In the genomic region with DNA sequence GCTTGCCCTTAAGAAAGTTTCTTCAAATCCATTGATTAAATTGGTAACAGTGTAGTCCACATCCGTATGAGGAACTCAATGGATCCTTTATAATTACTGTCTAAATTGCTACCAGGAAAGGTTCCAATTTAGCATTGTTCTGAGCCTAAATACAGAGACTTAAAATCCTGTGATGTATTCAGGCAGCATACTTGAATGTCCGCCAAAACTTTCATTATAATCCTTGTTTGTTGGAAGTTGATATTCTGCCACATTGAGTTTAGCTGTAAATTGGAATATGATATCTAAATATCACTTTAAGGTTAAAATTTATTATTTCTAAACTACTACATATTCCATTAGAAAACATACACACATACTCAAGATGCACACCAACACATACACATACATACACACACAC, we compare ENCODE assay signal across 26 mouse cellular contexts. TPM values are rescaled to one million over a fixed set of nuclear protein-coding genes. Genes with fewer than 3 reads are reported as not detected.
DNase-seq lines count a peak whose midpoint lies in the region; ATAC-seq and TF ChIP-seq lines count a peak whose summit lies in the region.
"Had no signal": no experiment of that assay in that cellular context is flagged by ENCODE, and none has a peak within 500 bp of the region (broad histone marks: within the 10 kb centered on the region; RNA-seq: fewer than 3 reads in every experiment).

No protein-coding gene starts in this region.

- H3K4me2 ChIP-seq in embryonic facial prominence, embryonic 13.5 days = no peak overlapping the region
- H3K4me2 ChIP-seq in limb, embryonic 14.5 days (replicated peaks; ENCODE audit: low read depth, low read length, severe bottlenecking) = no peak overlapping the region
- H3K4me2 ChIP-seq: embryonic facial prominence, embryonic 12.5 days; heart, embryonic 12.5 days; heart, embryonic 15.5 days; hindbrain, embryonic 13.5 days; intestine, embryonic 15.5 days had no signal

- ATAC-seq in embryonic facial prominence, embryonic 13.5 days (ENCODE audit: insufficient number of reproducible peaks, insufficient read depth, low FRiP score, low TSS enrichment, low read depth) = no peak
- no peak for ATAC-seq in limb, embryonic 14.5 days (ENCODE audit: low FRiP score, low read depth)
- ATAC-seq: forebrain, embryonic 16.5 days; hindbrain, embryonic 16.5 days; intestine, embryonic 15.5 days; Patski had no signal

- H3K9me3 ChIP-seq in embryonic facial prominence, embryonic 13.5 days = no peaks in the 10 kb centered on the region
- H3K9me3 ChIP-seq in embryonic facial prominence, embryonic 10.5 days = no peaks in the 10 kb centered on the region
- no peaks in the 10 kb centered on the region for H3K9me3 ChIP-seq in limb, embryonic 14.5 days (ENCODE audit: control insufficient read depth, low read length)
- no peaks in the 10 kb centered on the region for H3K9me3 ChIP-seq in limb, embryonic 10.5 days (replicated peaks)
- H3K9me3 ChIP-seq: embryonic facial prominence, embryonic 12.5 days; heart, embryonic 12.5 days; heart, embryonic 15.5 days; hindbrain, embryonic 10.5 days; hindbrain, embryonic 13.5 days; intestine, embryonic 15.5 days had no signal

- TF ChIP-seq POLR2A in limb, embryonic 14.5 days (IDR thresholded peaks at IDR 0.05; ENCODE audit: borderline replicate concordance, extremely low read depth, insufficient read depth, insufficient read length) = no peak
- no peak for TF ChIP-seq POLR2A in brain, embryonic 14.5 days (IDR thresholded peaks at IDR 0.05; ENCODE audit: borderline replicate concordance, extremely low read depth, insufficient read depth, insufficient read length, poor library complexity, severe bottlenecking)
- TF ChIP-seq POLR2A in heart, adult 2 months (IDR thresholded peaks at IDR 0.05; ENCODE audit: insufficient read depth, low read depth, low read length) = no peak

- no peaks in the 10 kb centered on the region for H3K36me3 ChIP-seq in embryonic facial prominence, embryonic 13.5 days
- H3K36me3 ChIP-seq in embryonic facial prominence, embryonic 10.5 days (replicated peaks) = no peaks in the 10 kb centered on the region
- no peaks in the 10 kb centered on the region for H3K36me3 ChIP-seq in limb, embryonic 14.5 days (ENCODE audit: control insufficient read depth, insufficient read depth, low read length)
- no peaks in the 10 kb centered on the region for H3K36me3 ChIP-seq in limb, embryonic 10.5 days
- no peaks in the 10 kb centered on the region for H3K36me3 ChIP-seq in heart, adult 2 months (ENCODE audit: control insufficient read depth, insufficient read depth, low read length)
- H3K36me3 ChIP-seq: embryonic facial prominence, embryonic 12.5 days; heart, embryonic 12.5 days; heart, embryonic 15.5 days; hindbrain, embryonic 10.5 days; hindbrain, embryonic 13.5 days; intestine, embryonic 15.5 days had no signal

- TF ChIP-seq CTCF in brain, embryonic 14.5 days (IDR thresholded peaks at IDR 0.05; ENCODE audit: borderline replicate concordance, extremely low read depth, insufficient read depth, insufficient read length) = no peak
- TF ChIP-seq CTCF in heart, adult 2 months (IDR thresholded peaks at IDR 0.05) = no peak

- no peaks in the 10 kb centered on the region for H3K79me2 ChIP-seq in heart, adult 2 months (replicated peaks; ENCODE audit: control insufficient read depth, insufficient read depth, low read length)

- no peaks in the 10 kb centered on the region; the same call in 1 of the 2 replicates for H3K27me3 ChIP-seq in embryonic facial prominence, embryonic 13.5 days
- H3K27me3 ChIP-seq in embryonic facial prominence, embryonic 10.5 days (replicated peaks; ENCODE audit: low read depth, poor library complexity, severe bottlenecking) = no peaks in the 10 kb centered on the region
- H3K27me3 ChIP-seq in limb, embryonic 14.5 days (ENCODE audit: control insufficient read depth, insufficient read depth, low read length) = no peaks in the 10 kb centered on the region
- no peaks in the 10 kb centered on the region for H3K27me3 ChIP-seq in limb, embryonic 10.5 days (ENCODE audit: low read depth, poor library complexity, severe bottlenecking)
- no peaks in the 10 kb centered on the region for H3K27me3 ChIP-seq in heart, adult 2 months (ENCODE audit: control insufficient read depth, insufficient read depth, low read length)
- H3K27me3 ChIP-seq: embryonic facial prominence, embryonic 12.5 days; heart, embryonic 12.5 days; heart, embryonic 15.5 days; hindbrain, embryonic 13.5 days; intestine, embryonic 15.5 days; Patski had no signal

- H3K27ac ChIP-seq in embryonic facial prominence, embryonic 13.5 days = peak overlapping the region; percentile 44; the same call in 1 of the 2 replicates
- no peak overlapping the region for H3K27ac ChIP-seq in embryonic facial prominence, embryonic 10.5 days (replicated peaks)
- no peak overlapping the region for H3K27ac ChIP-seq in limb, embryonic 14.5 days (replicated peaks; ENCODE audit: low read depth, low read length)
- no peak overlapping the region for H3K27ac ChIP-seq in limb, embryonic 10.5 days
- H3K27ac ChIP-seq in heart, adult 2 months = no peak overlapping the region
- H3K27ac ChIP-seq: embryonic facial prominence, embryonic 12.5 days; gastrocnemius, adult 2 months; heart, embryonic 15.5 days; hindbrain, embryonic 10.5 days; hindbrain, embryonic 13.5 days; intestine, embryonic 15.5 days had no signal

- no peak for TF ChIP-seq EP300 in heart, adult 2 months (IDR thresholded peaks at IDR 0.05; ENCODE audit: insufficient read depth, low read depth, low read length)

- no peak overlapping the region for H3K4me3 ChIP-seq in embryonic facial prominence, embryonic 13.5 days
- H3K4me3 ChIP-seq in embryonic facial prominence, embryonic 10.5 days = no peak overlapping the region
- no peak overlapping the region for H3K4me3 ChIP-seq in limb, embryonic 14.5 days (replicated peaks; ENCODE audit: low read length)
- H3K4me3 ChIP-seq in limb, embryonic 10.5 days = no peak overlapping the region
- no peak overlapping the region for H3K4me3 ChIP-seq in heart, adult 2 months
- H3K4me3 ChIP-seq: embryonic facial prominence, embryonic 12.5 days; gastrocnemius, adult 2 months; heart, embryonic 12.5 days; heart, embryonic 15.5 days; hindbrain, embryonic 10.5 days; hindbrain, embryonic 13.5 days; intestine, embryonic 15.5 days had no signal

- H3K9ac ChIP-seq in embryonic facial prominence, embryonic 13.5 days = no peak overlapping the region
- no peak overlapping the region for H3K9ac ChIP-seq in limb, embryonic 14.5 days (ENCODE audit: low read depth, low read length, severe bottlenecking)
- H3K9ac ChIP-seq in heart, adult 2 months (ENCODE audit: low read depth, low read length) = no peak overlapping the region
- H3K9ac ChIP-seq: embryonic facial prominence, embryonic 12.5 days; heart, embryonic 12.5 days; heart, embryonic 15.5 days; hindbrain, embryonic 13.5 days; intestine, embryonic 15.5 days had no signal

- intact Hi-C loops in heart, adult 2 months (cut with DNase I) = no loop called here

- H3K4me1 ChIP-seq in embryonic facial prominence, embryonic 13.5 days = peaks cover 22% of the 10 kb centered on the region
- 0 out of 2 replicates have a peak, but pooled peaks cover 2% of the 10 kb centered on the region for H3K4me1 ChIP-seq in embryonic facial prominence, embryonic 10.5 days
- peaks cover 6% of the 10 kb centered on the region; the same call in 1 of the 2 replicates for H3K4me1 ChIP-seq in limb, embryonic 14.5 days (ENCODE audit: control insufficient read depth, insufficient read depth, low read length)
- no peaks in the 10 kb centered on the region for H3K4me1 ChIP-seq in limb, embryonic 10.5 days
- no peaks in the 10 kb centered on the region for H3K4me1 ChIP-seq in heart, adult 2 months (ENCODE audit: control insufficient read depth, insufficient read depth, low read length)
- H3K4me1 ChIP-seq: heart, embryonic 12.5 days; heart, embryonic 15.5 days; hindbrain, embryonic 10.5 days; hindbrain, embryonic 13.5 days; intestine, embryonic 15.5 days had no signal

- DNase-seq in embryonic facial prominence, embryonic 10.5 days (ENCODE audit: low spot score) = no peak
- peak; percentile 26 for DNase-seq in limb, embryonic 14.5 days (ENCODE audit: low spot score)
- DNase-seq in limb, embryonic 10.5 days (ENCODE audit: low spot score) = no peak
- peak; percentile 40 for DNase-seq in brain, embryonic 14.5 days (ENCODE audit: low read depth)
- DNase-seq in heart, adult 2 months = no peak
- no peak for DNase-seq in testis, postnatal 10 days (ENCODE audit: low spot score)
- DNase-seq: adrenal gland, postnatal 10 days; adrenal gland, postnatal 36 days; cerebellum, adult 11-12 months; cerebellum, adult 8-10 months; cerebellum, postnatal 10 days; gastrocnemius, adult 2 months; gastrocnemius, postnatal 14 days; heart, adult 11 months; heart, postnatal 10 days; heart, postnatal 36 days had no signal

- WGBS in embryonic facial prominence, embryonic 13.5 days = 33% methylated on average over 2 of the region's 2 CpGs
- 78% methylated on average over 2 of the region's 2 CpGs for WGBS in embryonic facial prominence, embryonic 10.5 days
- WGBS in limb, embryonic 14.5 days = 70% methylated on average over 2 of the region's 2 CpGs
- whole genome bisulfite sequencing in limb, embryonic 10.5 days = 90% methylated on average over 2 of the region's 2 CpGs
- WGBS in heart, adult 2 months = 65% methylated on average over 2 of the region's 2 CpGs

RNA-seq across cellular contexts. Expression of a gene that starts 57.1 kb away (rescaled TPM):
- 15.9 and 17.1 TPM in 2 replicates for polyA plus RNA-seq in embryonic facial prominence, embryonic 13.5 days (2015; fragmentation: Nextera tagmentation; extraction: Ambion mirVana)
- 18.5 and 18.9 TPM in 2 replicates for polyA plus RNA-seq in embryonic facial prominence, embryonic 10.5 days (2016; fragmentation: Nextera tagmentation; extraction: Ambion mirVana)
- 13.3 and 14.0 TPM in 2 replicates for polyA plus RNA-seq in limb, embryonic 14.5 days (2012; rRNA removed)
- 15.5 and 18.0 TPM in 2 replicates for polyA plus RNA-seq in limb, embryonic 14.5 days (2014; fragmentation: Nextera tagmentation; extraction: Ambion mirVana)
- 15.3 and 23.1 TPM in 2 replicates for polyA plus RNA-seq in limb, embryonic 10.5 days (2016; fragmentation: Nextera tagmentation; extraction: Ambion mirVana)
- 13.7 and 15.6 TPM in 2 replicates for polyA plus RNA-seq in brain, embryonic 14.5 days (2012; rRNA removed)
- total RNA-seq in heart, adult 2 months (2021) = 1 to 10 TPM; 1.9 to 2.6 TPM
- polyA plus RNA-seq in heart, adult 2 months (2012; rRNA removed) = 1.3 and 2.8 TPM in 2 replicates

Comparison
In these comparisons a context has a peak if more than half of its experiments do, and no peak if none do; other contexts are left out.
1. DNase-seq: peak in limb, embryonic 14.5 days (single experiment) and brain, embryonic 14.5 days (single experiment); none in embryonic facial prominence, embryonic 10.5 days (single experiment), limb, embryonic 10.5 days (single experiment), heart, adult 2 months (0 of 2) and testis, postnatal 10 days (single experiment).